Mouse (Mus musculus) right cerebral cortex, postnatal 10 days (tissue): ENCODE measurements around the gene Rab13.
"Not testable (repeated sequence)": the region's sequence is repeated elsewhere in the genome, so short reads cannot be mapped to it uniquely, and the experiment has no call there.

Experiments used
- DNase-seq, 2 experiments: peaks; one replicate each; pipeline ENCODE4 v3.0.0; 2021; ENCODE audit warnings: low spot score in 2 of 2

Rab13 gene

DNA sequence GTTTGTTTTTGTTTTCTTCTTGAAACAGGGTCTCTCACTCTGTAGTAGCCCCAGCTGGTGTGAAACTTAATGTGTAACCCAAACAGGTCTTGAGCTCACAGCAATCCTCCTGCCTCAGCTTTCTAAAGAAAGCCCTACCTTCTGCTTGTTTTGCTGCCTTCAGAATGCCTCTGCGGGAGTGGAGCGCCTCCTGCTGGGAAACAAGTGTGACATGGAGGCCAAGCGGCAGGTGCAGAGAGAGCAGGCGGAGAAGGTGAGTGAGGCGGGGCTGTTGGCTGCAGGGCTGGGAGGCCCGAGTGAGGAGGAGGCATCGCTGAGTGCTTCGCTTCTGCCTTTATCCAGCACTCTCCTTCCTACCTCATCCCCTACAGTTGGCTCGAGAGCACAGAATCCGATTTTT, 10.8 kb downstream of the Rab13 start:
- DNase-seq, result no peak

DNA sequence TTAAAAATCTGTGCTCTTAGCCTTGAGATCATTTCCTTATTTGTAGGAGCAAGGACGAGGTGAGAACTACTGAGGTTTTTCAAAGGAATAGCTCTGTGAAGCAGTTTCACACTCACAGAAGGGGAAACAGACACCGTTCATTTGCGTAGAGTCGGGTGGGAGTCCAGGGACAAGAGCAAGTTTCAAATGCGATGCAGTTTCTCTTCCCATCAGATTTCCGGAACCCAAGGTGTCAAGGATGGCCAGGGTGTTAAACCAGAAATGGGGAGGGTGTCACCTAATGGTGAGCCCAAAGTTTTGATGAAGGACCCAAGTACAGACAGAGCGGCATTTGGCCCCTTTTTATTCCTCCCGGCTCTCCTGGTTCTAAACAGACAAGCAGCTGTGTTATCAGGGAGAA, 17.6 kb downstream of the Rab13 start:
- no peak for DNase-seq

DNA sequence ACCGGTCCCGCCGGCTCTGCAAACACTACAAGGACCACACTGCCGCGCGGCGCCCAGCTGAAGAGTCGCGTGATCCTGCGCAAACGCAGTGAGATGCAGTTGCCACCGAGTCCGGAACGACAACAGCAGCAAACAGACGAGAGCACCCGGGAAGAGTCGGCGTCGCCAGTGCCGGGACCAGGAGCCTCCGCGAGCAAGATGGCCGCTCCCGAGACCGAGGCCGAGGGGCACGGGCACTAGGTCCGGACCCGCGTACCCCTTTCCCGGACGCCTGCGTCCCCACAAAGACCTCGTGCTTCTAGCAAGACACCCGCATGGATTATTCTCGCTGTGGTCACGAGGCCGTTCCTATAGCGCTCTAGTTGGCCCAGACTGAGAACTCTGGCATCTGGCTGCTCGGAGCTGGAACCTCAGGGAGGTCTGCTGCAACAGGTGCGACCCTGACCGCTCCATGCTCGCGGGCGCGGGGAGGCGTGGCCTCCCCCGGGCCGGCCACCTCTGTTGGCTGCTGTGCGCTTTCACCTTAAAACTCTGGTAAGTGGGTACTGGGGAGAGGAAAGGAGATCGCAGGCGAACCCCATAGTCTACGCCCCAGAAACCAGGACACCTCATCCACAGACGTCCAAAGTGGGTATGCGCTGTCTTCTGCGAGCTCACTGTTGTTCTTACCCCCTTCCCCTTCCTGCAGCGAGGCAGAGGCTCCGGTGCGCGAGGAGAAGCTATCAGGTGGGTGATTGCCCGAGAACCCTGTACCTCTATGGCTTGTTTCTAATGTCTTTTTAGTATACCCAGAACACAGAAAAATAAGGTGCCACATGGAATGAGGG, 18.2 kb downstream of the Rab13 start, which contains the start of gene Jtb:
Gene Jtb, plus strand, starts transcription at position 91 of the 827 bp plus-strand sequence.
- peak; percentile 97 to 98 for DNase-seq

DNA sequence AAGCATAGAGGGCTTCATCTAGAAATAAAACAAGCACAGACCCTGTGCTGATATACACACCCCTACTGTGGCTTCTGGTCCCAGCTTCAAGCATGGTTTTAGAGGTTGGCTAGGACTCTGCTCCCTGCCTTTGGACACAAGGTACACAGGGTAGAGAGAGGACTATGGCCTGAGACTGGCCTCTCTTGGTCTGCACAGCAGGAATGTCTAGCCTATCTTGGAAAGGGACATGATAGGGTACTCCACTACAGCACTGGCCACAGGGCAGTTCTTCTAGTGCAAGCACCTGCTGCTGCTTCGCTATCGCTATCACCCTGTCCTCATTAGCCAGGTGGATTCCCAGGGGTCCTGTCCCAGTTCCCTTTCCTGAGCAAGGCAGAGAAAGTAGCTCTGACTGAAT, 27.8 kb downstream of the Rab13 start:
- no peak for DNase-seq

DNA sequence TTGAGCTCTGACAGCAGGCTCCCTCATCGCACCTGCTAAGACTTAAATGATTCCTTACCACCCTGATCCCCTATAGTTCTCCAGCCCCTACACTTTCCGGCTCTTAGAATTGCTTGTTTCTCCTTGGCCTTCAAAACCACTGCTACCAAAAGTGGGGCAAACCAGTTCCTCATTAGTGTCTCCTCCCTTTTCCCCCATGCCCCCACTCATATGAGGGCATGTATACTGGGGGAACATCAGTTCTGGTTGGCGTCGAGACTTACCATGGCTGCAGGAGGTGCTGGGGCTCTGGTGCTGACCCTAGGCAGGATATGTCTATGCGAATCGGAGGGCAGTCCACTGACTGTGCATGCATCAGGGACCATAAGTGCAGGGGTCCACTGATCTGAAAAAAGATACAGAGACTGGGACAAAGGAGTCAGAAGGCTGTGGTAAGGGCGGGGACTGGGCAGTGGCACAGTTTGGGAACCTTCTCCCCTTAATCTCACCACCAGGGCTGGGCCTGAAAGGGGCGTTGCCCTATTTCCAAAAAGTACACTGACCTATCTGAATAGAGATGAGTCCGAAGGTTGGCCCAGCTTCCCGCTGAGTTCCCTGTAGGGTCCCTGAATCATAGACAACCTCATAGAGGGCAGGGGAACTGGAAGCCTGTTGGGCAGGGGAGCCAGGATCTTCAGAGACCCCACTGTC, 28.3 kb downstream of the Rab13 start:
- no peak for DNase-seq

DNA sequence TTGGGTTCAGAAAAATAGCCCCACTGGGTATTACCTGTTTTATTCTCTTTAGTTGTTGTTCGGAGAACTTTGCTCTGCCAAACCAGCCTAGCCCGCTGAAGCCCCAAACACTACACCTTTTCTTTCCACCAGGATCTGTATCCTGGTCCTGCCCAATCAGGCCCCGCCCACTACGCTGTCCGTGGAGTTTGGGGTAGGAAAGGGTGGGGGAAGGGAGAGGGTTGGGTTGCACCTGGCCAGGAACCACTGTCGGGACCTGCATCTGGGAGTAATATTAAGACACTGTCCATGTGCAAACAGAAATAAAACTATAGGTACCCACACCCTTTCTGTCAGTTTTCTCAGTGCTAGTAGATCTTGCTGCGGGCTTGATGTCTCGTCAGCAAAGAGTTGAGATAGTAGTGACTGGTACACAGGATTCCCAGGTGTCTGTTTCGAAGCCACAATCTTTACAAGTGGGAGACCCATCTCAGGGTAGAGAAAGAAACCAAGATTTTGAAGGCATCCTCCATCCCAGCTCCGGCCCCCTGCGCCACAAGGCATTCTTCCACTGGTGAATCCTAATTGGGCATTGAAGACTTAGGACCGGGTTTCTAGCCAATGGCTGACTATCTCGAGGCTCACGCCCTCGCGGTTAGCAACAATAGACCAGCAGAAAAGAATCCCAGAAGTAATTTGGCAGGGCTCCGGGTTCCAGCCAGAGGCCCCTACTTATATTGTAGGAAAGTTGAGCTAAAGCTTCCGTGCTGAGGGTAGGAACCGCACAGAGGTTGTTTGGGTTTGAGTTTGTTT, 29.7 kb downstream of the Rab13 start, which contains the start of gene Creb3l4:
Gene Creb3l4, minus strand, starts transcription at position 529 of the 792 bp plus-strand sequence.
- DNase-seq, result peak in 1 of 2 experiments; percentile 59

DNA sequence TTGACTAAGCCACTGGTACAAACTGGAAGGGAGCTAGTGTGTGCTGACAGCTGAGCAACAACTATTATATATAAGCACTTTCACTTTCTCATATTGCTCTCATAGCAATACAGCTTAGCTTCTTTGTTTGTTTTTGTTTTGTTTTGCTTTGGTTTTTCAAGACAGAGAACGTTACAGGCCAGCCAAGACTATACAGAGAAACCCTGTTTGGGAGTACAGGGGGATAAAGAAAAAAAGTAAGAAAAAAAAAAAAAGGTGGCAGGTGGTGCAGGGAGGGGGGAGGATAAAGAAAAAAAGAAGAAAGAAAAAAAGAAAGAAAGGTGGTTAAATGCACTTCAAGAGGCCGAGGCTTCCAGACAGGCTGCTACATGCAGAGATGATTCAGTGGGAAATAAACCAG, 31.9 kb downstream of the Rab13 start:
- DNase-seq, result no peak

DNA sequence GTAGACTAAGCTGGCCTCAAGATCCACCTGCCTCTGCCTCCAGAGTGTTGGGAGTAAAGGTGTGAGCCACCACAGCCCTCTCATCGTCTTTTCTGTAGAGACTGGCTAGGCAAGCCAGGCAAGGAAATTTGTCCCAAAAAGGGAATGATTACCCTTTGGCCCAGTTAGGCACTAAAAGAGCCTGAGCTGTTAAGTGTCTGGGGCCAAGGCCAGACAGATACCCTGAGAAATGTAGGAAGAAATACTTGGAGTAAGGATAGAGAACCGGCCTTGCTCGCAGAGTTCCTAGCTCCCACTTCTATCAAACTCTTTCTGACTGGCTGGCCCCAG, 34.1 kb downstream of the Rab13 start:
- DNase-seq, result no peak

DNA sequence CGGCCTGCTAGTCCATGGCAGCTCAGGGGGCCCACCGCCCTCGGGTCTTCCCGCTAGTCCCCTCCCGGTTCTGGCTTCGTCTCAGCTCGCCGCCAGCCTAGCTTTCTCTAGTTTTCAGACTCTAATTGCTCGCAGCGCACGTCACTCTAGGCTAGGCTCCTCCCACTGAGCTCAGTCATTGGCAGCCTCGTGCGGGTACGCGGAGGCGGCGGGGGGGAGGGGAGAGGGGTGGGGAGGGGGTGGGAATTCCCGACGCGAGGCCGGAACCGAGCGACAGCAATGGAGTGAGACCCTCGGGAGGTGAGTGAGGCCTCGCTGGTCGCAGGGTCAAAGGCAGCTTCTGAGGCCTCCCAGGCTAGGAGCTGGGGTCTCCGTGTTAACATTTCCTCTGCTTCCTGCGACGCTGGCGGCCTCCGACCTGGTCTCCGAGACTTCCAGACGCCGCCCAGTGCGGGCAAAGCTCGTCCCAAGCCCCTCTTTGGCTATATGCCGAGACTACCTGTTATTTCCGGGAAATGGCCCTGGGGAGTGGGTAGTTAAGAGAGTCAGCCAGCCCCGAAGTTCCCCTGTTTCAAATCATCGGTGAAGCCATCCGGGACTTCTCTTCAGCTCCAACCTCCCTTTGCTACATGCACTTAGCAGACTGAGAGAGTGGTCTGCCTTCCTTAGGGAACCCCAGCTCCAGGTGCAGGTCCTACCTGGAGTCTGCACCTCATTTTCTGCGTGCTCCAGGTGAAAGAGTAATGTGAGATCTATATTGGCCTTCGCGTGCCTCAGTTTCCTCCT, 34.7 kb downstream of the Rab13 start, which contains the start of gene Slc39a1:
Gene Slc39a1, plus strand, starts transcription at position 213 of the 786 bp plus-strand sequence.
- DNase-seq, result peak; percentile 96 to 98

DNA sequence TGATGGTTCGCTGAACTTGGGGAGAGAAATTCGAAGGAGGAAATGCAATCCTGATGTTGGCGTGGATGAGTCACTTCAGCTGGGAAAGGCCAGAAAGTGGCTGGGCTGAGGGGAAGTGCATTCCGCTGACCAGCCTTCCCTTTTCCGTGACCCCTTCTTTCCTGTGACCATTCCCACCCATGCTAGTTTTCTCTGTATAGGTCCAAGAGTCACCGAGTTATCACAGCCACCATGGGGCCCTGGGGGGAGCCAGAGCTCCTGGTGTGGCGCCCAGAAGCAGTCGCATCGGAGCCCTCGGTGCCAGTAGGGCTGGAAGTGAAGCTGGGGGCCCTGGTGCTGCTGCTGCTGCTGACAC, 35.2 kb downstream of the Rab13 start:
- no peak for DNase-seq

DNA sequence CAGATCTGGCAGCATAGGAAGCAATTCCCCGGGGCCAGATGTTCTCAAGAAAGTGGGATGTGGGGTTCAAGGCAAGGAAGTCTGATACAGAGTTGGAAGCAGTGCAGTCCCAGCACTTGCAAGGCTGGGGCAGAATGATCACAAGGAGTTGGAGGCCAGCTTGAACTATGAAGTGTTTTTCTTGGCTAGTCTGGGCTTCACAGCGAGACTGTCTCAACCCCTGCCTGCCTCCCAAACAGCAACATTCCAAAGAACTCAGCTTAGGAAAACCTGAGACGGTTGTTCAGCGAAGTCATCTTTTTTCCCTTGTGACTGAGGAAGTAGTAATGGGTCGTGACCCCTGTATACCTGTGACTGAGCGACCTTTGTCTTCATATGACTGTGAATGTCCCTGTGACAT, 37.3 kb downstream of the Rab13 start:
- no peak for DNase-seq

DNA sequence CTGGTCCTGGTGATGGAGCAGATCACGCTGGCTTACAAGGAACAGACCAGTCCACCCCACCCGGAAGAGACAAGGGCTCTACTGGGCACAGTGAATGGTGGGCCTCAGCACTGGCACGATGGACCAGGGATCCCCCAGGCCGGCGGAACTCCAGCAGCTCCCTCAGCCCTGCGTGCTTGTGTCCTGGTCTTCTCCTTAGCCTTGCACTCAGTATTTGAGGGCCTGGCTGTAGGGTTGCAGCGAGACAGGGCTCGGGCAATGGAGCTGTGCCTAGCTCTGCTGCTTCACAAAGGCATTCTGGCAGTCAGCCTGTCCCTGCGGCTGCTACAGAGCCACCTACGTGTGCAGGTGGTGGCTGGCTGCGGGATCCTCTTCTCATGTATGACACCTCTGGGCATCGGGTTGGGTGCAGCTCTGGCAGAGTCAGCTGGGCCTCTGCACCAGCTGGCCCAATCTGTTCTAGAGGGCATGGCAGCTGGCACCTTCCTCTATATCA, 38.3 kb downstream of the Rab13 start:
- DNase-seq, result not testable (repeated sequence)

DNA sequence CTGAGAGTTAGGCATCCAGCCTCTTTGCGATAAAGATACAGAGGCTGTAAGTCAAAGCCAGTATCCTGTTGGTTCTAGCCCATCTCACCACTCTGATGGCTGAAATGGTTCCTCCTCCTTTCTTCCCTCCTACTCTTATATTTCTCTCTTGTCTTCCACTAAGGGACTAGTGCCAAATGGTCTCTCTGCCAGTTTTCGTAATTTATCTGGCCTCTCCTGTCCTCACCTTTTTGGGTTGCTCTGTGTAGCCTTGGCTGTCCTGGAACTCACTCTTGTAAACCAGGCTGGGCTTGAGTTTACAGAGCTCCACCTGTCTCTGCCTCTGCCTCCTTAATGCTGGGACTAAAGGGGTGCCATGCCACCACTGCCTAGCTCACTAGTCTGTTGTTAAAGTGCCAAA, 39.2 kb downstream of the Rab13 start:
- not testable (repeated sequence) for DNase-seq

DNA sequence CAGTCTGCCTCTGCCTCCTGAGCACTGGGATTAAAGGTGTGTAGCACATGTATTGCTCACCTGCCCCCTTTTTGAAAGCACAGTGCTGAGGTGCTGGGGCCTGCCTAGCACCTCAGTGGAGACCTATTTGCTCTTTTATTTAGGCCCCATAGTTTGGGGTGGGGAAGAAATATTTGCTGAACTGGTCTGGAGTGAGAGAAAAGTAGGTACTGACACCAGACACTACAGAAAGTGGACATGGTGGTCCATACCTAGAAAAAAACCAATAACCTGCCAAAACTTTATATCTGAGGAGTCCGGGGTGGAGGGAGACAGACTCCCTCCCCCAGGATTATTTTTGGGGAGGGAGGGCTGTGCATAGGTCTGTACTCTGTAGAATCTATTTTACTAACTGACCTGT, 39.7 kb downstream of the Rab13 start:
- DNase-seq, result not testable (repeated sequence)

DNA sequence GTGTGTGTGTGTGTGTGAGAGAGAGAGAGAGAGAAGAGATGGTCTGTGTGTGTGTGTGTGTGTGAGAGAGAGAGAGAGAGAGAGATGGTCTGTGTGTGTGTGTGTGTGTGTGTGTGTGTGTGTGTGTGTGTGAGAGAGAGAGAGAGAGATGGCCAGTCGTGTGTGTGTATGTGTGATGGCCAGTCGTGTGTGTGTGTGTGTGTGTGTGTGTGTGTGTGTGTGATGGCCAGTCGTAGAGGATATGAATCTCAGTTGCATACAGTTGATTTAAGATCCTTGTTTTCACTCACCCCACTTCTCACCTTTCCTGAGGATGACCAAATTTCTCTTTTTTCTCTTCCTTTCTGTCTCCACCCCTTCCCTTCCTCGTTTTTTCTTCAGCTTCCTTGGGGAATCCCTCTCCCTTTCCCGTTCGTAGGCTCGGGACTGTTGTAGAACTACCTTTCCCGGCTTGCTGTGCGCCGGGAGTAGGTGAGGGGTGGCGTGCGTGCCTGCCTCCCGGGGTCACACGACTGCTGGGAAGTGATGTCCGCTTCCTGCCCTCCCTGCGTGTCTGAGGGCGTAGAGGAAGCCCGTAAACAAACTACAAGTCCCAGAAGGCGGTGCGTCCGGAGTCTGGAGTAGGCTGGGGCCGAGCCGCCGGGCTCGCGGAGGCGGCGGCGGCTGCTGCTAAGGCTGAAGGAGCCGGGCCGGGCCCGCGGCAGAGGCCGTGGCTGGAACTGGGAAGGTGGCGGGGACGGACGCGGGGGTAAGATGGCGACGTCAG, 40.3 kb downstream of the Rab13 start, which contains the start of gene Crtc2:
Gene Crtc2, plus strand, starts transcription at position 511 of the 766 bp plus-strand sequence.
- peak; percentile 98 to 99 for DNase-seq

DNA sequence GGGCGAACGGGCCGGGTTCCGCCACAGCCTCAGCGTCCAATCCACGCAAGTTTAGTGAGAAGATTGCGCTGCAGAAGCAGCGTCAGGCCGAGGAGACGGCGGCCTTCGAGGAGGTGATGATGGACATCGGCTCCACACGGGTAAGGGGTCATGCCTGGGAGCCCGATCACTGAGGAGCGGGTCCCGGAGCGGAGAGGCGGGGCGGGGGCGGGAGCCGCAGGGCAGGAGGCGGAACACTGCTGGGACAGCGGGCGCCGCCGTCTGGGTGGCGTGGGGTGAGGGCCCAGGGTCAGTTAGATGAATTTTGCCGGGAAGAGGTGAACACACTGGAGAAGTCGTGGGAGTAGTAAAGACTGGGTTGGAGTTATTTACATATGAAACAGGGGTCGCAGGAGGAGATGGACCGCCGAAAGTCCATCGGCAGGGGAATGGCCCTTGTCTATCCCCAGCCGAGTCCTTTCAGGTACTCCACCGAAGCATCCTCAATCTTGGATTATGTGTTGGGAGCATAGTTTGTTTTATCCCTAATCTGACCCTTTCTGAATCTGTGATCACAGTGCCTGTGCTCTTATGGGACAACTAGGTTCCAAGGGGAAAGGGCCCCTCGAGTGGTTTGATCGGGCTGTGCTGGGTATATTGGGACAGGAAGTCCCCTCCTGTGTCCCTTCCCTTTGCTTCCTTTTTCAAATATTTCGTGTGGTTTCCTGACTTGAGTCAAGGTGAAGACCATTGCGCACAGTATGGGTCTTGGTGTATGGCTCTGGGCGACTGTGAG, 41.1 kb downstream of the Rab13 start:
- DNase-seq, result no peak

DNA sequence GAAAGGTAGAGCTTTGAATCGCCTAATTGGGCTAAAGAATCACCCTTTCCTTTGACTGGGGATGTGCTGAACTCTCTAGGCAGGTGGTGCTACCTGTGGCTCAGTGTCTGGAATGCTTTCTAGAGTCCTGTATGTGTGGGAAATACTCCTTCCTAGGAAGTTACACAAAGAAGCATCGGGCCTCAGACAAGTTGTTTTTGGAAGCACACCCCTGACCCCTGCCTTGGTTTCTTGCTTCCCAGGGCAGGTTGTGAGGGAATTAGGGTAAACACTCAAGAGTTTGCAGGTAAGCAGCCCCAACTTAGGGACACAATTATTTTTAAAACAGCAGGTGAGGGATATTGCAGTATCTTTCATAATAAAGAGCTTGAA, 41.7 kb downstream of the Rab13 start:
- no peak for DNase-seq

DNA sequence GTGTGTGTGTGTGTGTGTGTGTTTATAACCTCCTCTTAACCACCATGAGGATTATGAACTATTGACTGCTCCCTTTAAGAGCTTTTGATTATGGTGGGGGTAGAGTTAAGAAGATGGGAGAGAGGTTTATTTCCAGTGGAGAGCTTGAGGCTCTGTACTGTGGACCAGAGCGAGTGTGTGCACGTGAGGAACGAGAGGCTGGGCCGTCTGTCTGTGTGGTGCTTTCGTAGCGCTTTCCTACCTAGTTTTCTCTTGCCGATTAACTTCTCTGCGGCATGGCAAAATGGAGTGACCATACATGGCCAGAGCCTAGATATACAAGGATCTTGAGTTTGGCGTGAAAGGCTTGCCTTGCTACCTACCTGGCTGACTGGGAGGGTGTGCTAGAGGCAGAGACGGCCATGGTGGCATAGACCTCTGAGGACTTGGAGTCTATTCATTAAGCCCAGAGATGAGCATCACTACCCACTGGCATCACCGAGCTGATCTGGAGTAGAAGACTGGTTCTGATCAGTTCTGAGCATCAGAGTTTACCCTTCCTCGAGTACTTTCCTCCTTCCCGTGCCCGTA, 42.4 kb downstream of the Rab13 start:
- DNase-seq, result no peak

DNA sequence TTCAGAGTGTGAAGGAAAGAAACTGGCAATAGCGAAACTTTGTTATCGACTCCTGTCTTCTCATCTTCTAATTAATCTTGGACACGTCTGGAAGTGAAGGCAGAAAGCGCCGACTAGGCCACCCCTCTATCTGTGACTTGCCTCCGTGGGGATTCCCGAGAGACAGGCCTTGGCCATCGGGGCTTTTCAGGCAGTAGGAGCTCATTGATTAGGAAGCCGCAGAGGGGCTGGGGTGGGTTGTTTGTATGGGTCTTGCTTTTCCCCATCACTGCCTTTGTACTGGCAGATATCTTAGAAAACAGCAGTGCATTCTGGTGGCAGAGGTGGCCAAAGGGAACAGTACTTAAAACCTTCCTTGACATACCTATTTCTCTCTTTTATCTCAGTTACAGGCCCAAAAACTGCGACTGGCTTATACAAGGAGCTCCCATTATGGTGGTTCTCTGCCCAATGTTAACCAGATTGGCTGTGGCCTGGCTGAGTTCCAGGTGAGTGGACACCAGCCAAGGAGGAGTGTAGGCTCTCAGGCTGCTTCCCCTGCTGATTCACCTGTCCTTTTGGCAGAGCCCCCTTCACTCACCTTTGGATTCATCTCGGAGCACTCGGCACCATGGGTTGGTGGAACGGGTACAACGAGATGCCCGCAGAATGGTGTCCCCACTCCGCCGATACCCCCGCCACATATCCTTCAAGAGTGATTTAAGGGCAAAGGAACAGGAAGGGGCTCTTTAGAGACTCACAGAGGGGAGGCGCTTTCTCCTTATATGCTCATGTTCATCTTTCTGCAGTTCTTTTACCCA, 43.4 kb downstream of the Rab13 start:
- DNase-seq, result no peak
